Mouse (Mus musculus): ENCODE results near the gene Prkch. TPM values are rescaled to one million over a fixed set of nuclear protein-coding genes. Genes with fewer than 3 reads are reported as not detected.
A peak's percentile ranks its signal among the peaks of the same experiment; 100 is the strongest.

Prkch gene
- polyA plus RNA-seq, 1 experiment from 2014 or later = 8.0 TPM

DNA sequence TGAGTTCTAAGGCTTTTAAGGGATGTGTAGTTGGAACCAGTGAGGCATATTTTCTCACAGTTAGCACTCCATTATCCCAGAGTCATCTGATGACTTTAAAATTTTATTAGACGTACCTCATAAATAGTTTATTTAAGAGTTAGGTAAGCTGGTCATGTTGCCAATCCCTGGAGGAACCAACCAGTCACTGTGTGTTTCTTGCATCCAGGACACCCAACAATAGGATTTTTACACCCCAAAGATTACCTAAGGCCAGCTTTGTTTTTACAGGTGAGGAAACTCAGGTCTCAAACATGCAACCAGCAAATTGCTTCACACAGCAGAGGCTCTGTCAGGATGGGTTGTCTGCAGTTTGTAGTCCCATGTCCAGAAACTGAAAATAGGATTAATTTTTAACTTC lies 142.4 kb downstream of the Prkch start:
- WGBS = 95% methylated on average over 1 of the region's 1 CpGs
- no peaks in the 10 kb centered on the region for H3K4me1 ChIP-seq (ENCODE audit: control insufficient read depth, insufficient read depth, low read length)
- no peak overlapping the region for H3K27ac ChIP-seq (ENCODE audit: low read depth, low read length)
- H3K27me3 ChIP-seq (ENCODE audit: control insufficient read depth, insufficient read depth, low read length) = peaks cover 24% of the 10 kb centered on the region
- H3K4me2 ChIP-seq (ENCODE audit: low read depth, low read length) = no peak overlapping the region
- no peak for ATAC-seq (ENCODE audit: low read depth)
- no peaks in the 10 kb centered on the region for H3K36me3 ChIP-seq (ENCODE audit: control insufficient read depth, insufficient read depth, low read length)
- H3K9me3 ChIP-seq (ENCODE audit: control insufficient read depth, low read length) = no peaks in the 10 kb centered on the region
- no peak overlapping the region for H3K9ac ChIP-seq (replicated peaks; ENCODE audit: low read depth, low read length)
- no peak overlapping the region for H3K4me3 ChIP-seq (ENCODE audit: low read depth, low read length)

DNA sequence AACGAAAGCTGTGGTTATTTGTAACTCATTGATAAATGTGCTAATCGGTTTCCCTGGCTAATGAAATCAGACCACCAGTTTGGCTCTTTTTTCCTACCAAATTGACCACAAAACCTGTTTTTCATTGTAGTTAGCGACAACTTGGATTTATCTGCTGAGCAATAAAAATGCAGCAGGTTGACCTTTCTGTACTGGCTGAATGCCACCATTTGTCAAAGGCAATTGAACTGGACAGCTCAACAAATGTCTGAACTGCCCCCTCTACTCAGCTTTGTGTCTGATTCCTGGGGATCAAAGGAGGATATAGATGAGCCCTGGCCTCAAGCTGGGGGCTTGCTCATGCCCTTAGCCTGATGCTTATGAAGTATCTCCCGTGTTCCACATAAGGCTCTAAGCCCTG lies 146.0 kb downstream of the Prkch start:
- Histone ChIP-seq H3K27me3 (ENCODE audit: control insufficient read depth, insufficient read depth, low read length) (peaks cover 41% of the 10 kb centered on the region), H3K4me2 (ENCODE audit: low read depth, low read length) (no peak overlapping the region), H3K4me3 (ENCODE audit: low read depth, low read length) (no peak overlapping the region), H3K4me1 (ENCODE audit: control insufficient read depth, insufficient read depth, low read length) (no peaks in the 10 kb centered on the region), H3K9ac (replicated peaks; ENCODE audit: low read depth, low read length) (no peak overlapping the region), H3K9me3 (ENCODE audit: control insufficient read depth, low read length) (no peaks in the 10 kb centered on the region), H3K27ac (ENCODE audit: low read depth, low read length) (no peak overlapping the region), H3K36me3 (ENCODE audit: control insufficient read depth, insufficient read depth, low read length) (no peaks in the 10 kb centered on the region)
- 7% methylated on average over 4 of the region's 4 CpGs for WGBS
- ATAC-seq (ENCODE audit: low read depth) = no peak; the same call in 1 of the 2 replicates

DNA sequence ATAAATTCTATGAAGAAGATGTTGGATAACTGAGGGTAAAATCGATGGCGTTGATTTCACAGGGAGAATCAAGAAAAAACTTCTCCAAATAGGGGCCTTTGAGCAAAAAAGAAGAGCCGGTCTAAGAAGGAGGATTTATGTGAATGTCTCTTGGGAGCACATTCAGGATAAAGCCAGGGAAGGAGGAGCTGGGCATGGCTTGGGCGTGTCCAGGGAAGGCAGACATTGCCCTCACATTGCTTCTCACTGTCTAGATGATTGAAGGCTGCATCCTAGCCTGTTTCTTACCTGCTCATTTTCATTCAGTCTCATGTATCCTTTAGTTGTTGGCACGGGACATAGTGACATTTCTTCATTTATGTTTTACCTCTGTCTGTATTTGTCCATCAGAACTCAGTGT lies 146.5 kb downstream of the Prkch start:
- no peak overlapping the region for H3K9ac ChIP-seq (replicated peaks; ENCODE audit: low read depth, low read length)
- no peak for ATAC-seq (ENCODE audit: low read depth)
- 46% methylated on average over 5 of the region's 5 CpGs for WGBS
- peaks cover 43% of the 10 kb centered on the region for H3K27me3 ChIP-seq (ENCODE audit: control insufficient read depth, insufficient read depth, low read length)
- no peaks in the 10 kb centered on the region for H3K4me1 ChIP-seq (ENCODE audit: control insufficient read depth, insufficient read depth, low read length)
- H3K9me3 ChIP-seq (ENCODE audit: control insufficient read depth, low read length) = no peaks in the 10 kb centered on the region
- H3K4me2 ChIP-seq (ENCODE audit: low read depth, low read length) = no peak overlapping the region
- H3K27ac ChIP-seq (ENCODE audit: low read depth, low read length) = no peak overlapping the region
- H3K36me3 ChIP-seq (ENCODE audit: control insufficient read depth, insufficient read depth, low read length) = no peaks in the 10 kb centered on the region
- H3K4me3 ChIP-seq (ENCODE audit: low read depth, low read length) = no peak overlapping the region

DNA sequence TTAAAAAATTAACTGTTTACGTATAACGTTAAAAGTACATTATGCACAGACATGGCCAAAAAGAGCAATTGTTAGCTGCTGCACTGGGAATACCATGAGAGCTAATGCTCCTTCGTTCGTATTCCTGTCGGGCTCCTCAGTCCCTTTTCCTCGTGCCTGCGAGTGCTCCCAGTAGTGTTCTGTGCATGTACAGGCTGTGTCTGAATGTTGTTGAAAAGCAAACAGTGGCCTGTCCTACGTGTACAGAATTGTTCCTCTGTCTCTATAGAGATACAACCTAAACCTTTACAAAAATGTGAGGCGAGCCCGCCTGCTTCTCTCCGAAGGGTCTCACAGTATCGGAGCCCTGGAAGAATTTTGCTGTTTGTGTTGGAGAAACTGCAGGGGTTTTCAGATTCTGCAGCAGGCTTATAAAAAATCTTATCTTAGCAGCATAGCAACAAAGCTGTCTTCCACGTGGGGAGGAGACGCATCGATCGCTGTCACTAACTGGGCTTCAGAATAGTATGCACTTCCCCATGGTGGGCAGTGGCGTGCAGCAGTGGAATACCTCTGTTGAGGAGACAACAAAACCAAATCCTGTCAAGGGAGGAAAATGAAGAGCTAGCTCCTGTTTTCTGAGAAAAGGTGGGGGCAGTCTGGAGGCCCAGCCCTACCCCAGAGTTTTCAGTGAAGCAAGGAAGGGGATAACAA lies 147.4 kb downstream of the Prkch start:
- no peaks in the 10 kb centered on the region for H3K36me3 ChIP-seq (ENCODE audit: control insufficient read depth, insufficient read depth, low read length)
- H3K4me2 ChIP-seq (ENCODE audit: low read depth, low read length) = no peak overlapping the region
- H3K4me1 ChIP-seq (ENCODE audit: control insufficient read depth, insufficient read depth, low read length) = no peaks in the 10 kb centered on the region
- no peak overlapping the region for H3K4me3 ChIP-seq (ENCODE audit: low read depth, low read length)
- no peak for ATAC-seq (ENCODE audit: low read depth)
- H3K27me3 ChIP-seq (ENCODE audit: control insufficient read depth, insufficient read depth, low read length) = peaks cover 41% of the 10 kb centered on the region
- no peaks in the 10 kb centered on the region for H3K9me3 ChIP-seq (ENCODE audit: control insufficient read depth, low read length)
- WGBS = 64% methylated on average over 17 of the region's 17 CpGs
- H3K9ac ChIP-seq (replicated peaks; ENCODE audit: low read depth, low read length) = no peak overlapping the region
- peak overlapping the region; percentile 11 for H3K27ac ChIP-seq (ENCODE audit: low read depth, low read length)

DNA sequence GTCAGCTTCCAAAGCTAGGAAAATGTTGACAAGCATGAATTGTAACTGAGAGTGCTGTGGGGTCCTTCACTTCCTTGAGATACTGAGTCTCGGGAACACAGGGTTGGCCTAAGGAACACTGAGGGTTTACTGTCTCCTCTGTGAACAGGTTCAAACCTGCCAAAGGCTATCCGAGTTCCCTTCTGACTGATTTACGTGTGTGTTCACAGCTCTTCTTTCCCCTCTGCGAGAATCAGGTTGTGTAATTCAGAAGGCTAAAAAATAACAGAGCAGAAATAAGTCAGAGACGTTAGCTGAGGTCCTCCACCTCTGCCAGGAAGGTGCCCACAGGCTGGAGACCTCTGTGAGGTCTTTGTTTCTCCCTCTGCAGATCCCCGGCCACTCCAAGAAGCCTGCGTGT lies 148.3 kb downstream of the Prkch start:
- Histone ChIP-seq H3K4me3 (ENCODE audit: low read depth, low read length) (no peak overlapping the region), H3K9ac (replicated peaks; ENCODE audit: low read depth, low read length) (no peak overlapping the region), H3K4me2 (ENCODE audit: low read depth, low read length) (no peak overlapping the region), H3K36me3 (ENCODE audit: control insufficient read depth, insufficient read depth, low read length) (no peaks in the 10 kb centered on the region), H3K27ac (ENCODE audit: low read depth, low read length) (no peak overlapping the region), H3K4me1 (ENCODE audit: control insufficient read depth, insufficient read depth, low read length) (no peaks in the 10 kb centered on the region), H3K9me3 (ENCODE audit: control insufficient read depth, low read length) (no peaks in the 10 kb centered on the region), H3K27me3 (ENCODE audit: control insufficient read depth, insufficient read depth, low read length) (peaks cover 37% of the 10 kb centered on the region)
- no peak for ATAC-seq (ENCODE audit: low read depth)
- 57% methylated on average over 7 of the region's 7 CpGs for WGBS

DNA sequence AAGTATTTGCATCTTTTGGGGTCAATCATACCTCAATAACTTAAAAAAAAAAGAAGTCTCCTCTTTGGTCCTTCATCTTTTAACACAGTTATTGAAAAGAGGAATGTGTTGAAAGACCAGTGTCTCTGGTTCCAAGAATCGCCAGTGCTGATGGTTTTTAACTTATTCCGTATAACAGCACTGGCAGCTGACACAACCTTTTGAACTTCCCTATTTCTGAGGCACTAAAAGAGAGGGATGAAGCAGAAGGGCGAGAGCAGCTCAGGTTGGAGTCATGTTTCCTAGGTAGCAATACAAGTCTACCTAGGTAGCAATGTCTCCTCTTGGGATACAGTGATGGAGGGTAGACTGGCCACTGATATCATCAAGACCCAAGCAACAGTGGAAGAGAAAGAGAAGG lies 152.3 kb downstream of the Prkch start:
- H3K4me3 ChIP-seq (ENCODE audit: low read depth, low read length) = no peak overlapping the region
- H3K4me1 ChIP-seq (ENCODE audit: control insufficient read depth, insufficient read depth, low read length) = no peaks in the 10 kb centered on the region
- WGBS = 90% methylated on average over 3 of the region's 3 CpGs
- no peak for ATAC-seq (ENCODE audit: low read depth)
- no peak overlapping the region for H3K9ac ChIP-seq (replicated peaks; ENCODE audit: low read depth, low read length)
- H3K9me3 ChIP-seq (ENCODE audit: control insufficient read depth, low read length) = no peaks in the 10 kb centered on the region
- no peak overlapping the region for H3K4me2 ChIP-seq (ENCODE audit: low read depth, low read length)
- H3K36me3 ChIP-seq (ENCODE audit: control insufficient read depth, insufficient read depth, low read length) = no peaks in the 10 kb centered on the region
- H3K27me3 ChIP-seq (ENCODE audit: control insufficient read depth, insufficient read depth, low read length) = peaks cover 36% of the 10 kb centered on the region
- H3K27ac ChIP-seq (ENCODE audit: low read depth, low read length) = no peak overlapping the region

DNA sequence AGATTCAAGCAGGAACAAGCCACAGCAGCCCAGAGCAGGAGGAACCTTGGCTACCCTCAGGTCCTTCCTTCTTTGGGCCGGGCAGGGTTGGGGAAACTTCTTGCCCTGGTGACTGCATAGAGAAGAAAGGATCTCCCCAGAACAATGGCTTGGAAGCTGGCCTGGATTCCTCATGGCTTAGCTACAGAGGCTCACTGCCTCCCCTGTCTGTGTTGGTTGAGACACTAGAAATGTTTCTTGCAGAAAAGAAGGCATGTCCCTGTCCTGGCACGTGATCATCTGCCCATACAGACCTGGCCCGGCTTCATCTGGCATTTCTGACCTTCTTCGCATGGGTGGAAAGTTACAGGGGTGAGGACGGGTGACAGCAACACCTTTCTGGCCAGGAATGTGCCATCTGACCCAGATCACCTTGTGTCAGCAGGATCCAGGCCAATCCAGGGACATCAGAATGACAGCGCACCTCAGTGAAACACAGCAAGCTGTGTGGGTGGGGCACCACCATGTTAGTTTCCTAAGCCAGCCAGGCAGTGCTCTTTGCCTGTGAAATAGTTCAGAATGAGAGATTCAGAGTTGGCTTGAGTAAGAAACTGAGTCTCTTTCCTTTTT lies 155.1 kb downstream of the Prkch start:
- Histone ChIP-seq H3K27me3 (ENCODE audit: control insufficient read depth, insufficient read depth, low read length) (peaks cover 24% of the 10 kb centered on the region), H3K4me1 (ENCODE audit: control insufficient read depth, insufficient read depth, low read length) (no peaks in the 10 kb centered on the region)

DNA sequence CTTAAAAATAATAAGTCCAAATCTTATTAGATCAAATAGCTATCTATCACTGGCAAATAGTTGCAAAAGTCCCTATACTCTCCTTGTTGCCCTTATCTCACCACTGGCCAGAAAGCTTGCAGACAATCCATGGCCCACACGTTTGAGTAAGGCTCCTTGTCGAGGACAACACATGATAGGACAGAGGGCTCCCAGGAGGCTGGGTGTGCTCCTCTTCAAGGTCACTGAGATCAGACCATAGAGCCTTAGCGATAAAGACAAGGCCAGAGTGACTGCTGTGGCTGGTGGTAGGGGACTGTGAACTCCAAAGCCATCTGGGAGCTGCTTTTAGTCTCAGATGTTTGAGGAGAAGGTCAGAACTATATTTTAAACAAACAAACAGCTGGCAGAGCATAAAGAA lies 158.0 kb downstream of the Prkch start:
- H3K4me3 ChIP-seq (ENCODE audit: low read depth, low read length) = no peak overlapping the region
- no peaks in the 10 kb centered on the region for H3K9me3 ChIP-seq (ENCODE audit: control insufficient read depth, low read length)
- no peak overlapping the region for H3K4me2 ChIP-seq (ENCODE audit: low read depth, low read length)
- H3K27ac ChIP-seq (ENCODE audit: low read depth, low read length) = no peak overlapping the region
- H3K9ac ChIP-seq (replicated peaks; ENCODE audit: low read depth, low read length) = no peak overlapping the region
- no peaks in the 10 kb centered on the region for H3K4me1 ChIP-seq (ENCODE audit: control insufficient read depth, insufficient read depth, low read length)
- H3K27me3 ChIP-seq (ENCODE audit: control insufficient read depth, insufficient read depth, low read length) = peaks cover 12% of the 10 kb centered on the region
- no peak for ATAC-seq (ENCODE audit: low read depth)
- WGBS = 69% methylated on average over 3 of the region's 3 CpGs
- H3K36me3 ChIP-seq (ENCODE audit: control insufficient read depth, insufficient read depth, low read length) = no peaks in the 10 kb centered on the region

More for the DNA sequence above, 155.1 kb downstream of the Prkch start:
- no peak overlapping the region for H3K4me2 ChIP-seq (ENCODE audit: low read depth, low read length)
- no peak overlapping the region for H3K9ac ChIP-seq (replicated peaks; ENCODE audit: low read depth, low read length)
- no peak for ATAC-seq (ENCODE audit: low read depth)
- no peak overlapping the region for H3K4me3 ChIP-seq (ENCODE audit: low read depth, low read length)
- H3K36me3 ChIP-seq (ENCODE audit: control insufficient read depth, insufficient read depth, low read length) = no peaks in the 10 kb centered on the region
- H3K9me3 ChIP-seq (ENCODE audit: control insufficient read depth, low read length) = no peaks in the 10 kb centered on the region
- no peak overlapping the region for H3K27ac ChIP-seq (ENCODE audit: low read depth, low read length)
- 91% methylated on average over 6 of the region's 6 CpGs for WGBS

DNA sequence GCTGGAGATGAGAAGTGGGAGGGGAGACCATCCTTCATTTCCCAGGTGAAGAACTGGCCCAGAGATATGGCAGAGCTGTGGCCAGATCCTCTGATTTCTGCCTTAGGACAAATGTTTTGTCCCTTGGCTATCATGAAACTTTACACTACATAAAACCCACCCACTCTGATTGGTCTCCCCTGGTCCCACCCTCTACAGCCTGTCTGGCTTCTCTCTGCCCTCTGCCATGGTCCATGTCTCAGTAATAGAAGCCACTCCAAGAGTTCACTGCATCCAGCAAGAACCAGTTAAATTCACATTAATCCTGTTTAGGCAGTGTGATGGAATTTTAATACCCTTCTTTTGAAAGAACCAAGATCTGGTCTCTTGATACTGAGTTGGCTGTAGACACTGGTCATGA lies 158.5 kb downstream of the Prkch start:
- Histone ChIP-seq H3K4me2 (ENCODE audit: low read depth, low read length) (no peak overlapping the region), H3K4me1 (ENCODE audit: control insufficient read depth, insufficient read depth, low read length) (no peaks in the 10 kb centered on the region), H3K27ac (ENCODE audit: low read depth, low read length) (no peak overlapping the region), H3K4me3 (ENCODE audit: low read depth, low read length) (no peak overlapping the region), H3K27me3 (ENCODE audit: control insufficient read depth, insufficient read depth, low read length) (peaks cover 6% of the 10 kb centered on the region), H3K9me3 (ENCODE audit: control insufficient read depth, low read length) (no peaks in the 10 kb centered on the region), H3K9ac (replicated peaks; ENCODE audit: low read depth, low read length) (no peak overlapping the region), H3K36me3 (ENCODE audit: control insufficient read depth, insufficient read depth, low read length) (no peaks in the 10 kb centered on the region)
- no peak for ATAC-seq (ENCODE audit: low read depth)

All from neural tube, embryonic 14.5 days (tissue).